Mouse (Mus musculus) cortical plate, adult 2 months (tissue): ENCODE data around the gene Mapk11.

Source experiments
- CTCF ChIP-seq: fragments of 200-500 bp; IDR thresholded peaks from 2 replicates; pipeline ENCODE4 v1.5.1; 2011; ENCODE audit warnings: mild to moderate bottlenecking, control low read depth, low read length; ENCODE audit not compliant: insufficient read depth; ENCODE audit errors: extremely low read depth
- POLR2A ChIP-seq: fragments of 200-500 bp; IDR thresholded peaks from 2 replicates; pipeline ENCODE4 v1.6.1; 2011; ENCODE audit warnings: mild to moderate bottlenecking, low read length, control low read depth; ENCODE audit not compliant: insufficient read depth; ENCODE audit errors: extremely low read depth

- TF ChIP-seq POLR2A (no peak), CTCF (no peak)
Observed at GRCm38 (mm10) chr15:89178260-89178860, 28.9 kb upstream of the Mapk11 start.
